Mouse (Mus musculus) forebrain, embryonic 11.5 days (tissue): ENCODE measurements around the gene Mosmo. TPM values are rescaled to one million over a fixed set of nuclear protein-coding genes. Genes with fewer than 3 reads are reported as not detected.

Source experiments
- ATAC-seq: fragments of 200-750 bp; cut with Nextera tagmentation; replicated peaks from 2 replicates; pipeline ENCODE4 v1.8.0; 2017; ENCODE audit warnings: moderate TSS enrichment; ENCODE audit not compliant: low FRiP score
- DNase-seq: peaks from one replicate; pipeline ENCODE4 v3.0.0-alpha.2; 2017; ENCODE audit warnings: low spot score
- H3K27ac ChIP-seq: fragments of 300-500 bp; sonication (generic); 2 replicates; pipeline ENCODE4 v1.5.1; 2014; ENCODE audit warnings: low read depth, low read length
- H3K27me3 ChIP-seq: fragments of 300-500 bp; sonication (generic); 2 replicates; pipeline ENCODE4 v1.6.1; 2014; ENCODE audit warnings: mild to moderate bottlenecking, low read length, mixed read lengths; ENCODE audit not compliant: control insufficient read depth, insufficient read depth
- H3K36me3 ChIP-seq: fragments of 300-500 bp; sonication (generic); 2 replicates; pipeline ENCODE4 v1.6.1; 2014; ENCODE audit warnings: mild to moderate bottlenecking, low read length, moderate library complexity, mixed read lengths; ENCODE audit not compliant: control insufficient read depth, insufficient read depth
- H3K4me1 ChIP-seq: fragments of 300-500 bp; sonication (generic); replicated peaks from 2 replicates; pipeline ENCODE4 v1.6.1; 2014; ENCODE audit warnings: low read length, mixed read lengths; ENCODE audit not compliant: control insufficient read depth, insufficient read depth
- H3K4me2 ChIP-seq: fragments of 300-500 bp; sonication (generic); 2 replicates; pipeline ENCODE4 v1.6.1; 2014; ENCODE audit warnings: low read depth, mild to moderate bottlenecking, low read length, moderate library complexity, mixed read lengths; ENCODE audit not compliant: severe bottlenecking
- H3K4me3 ChIP-seq: fragments of 300-500 bp; sonication (generic); 2 replicates; pipeline ENCODE4 v1.5.1; 2014; ENCODE audit warnings: low read depth, low read length
- H3K9ac ChIP-seq: fragments of 300-500 bp; sonication (generic); 2 replicates; pipeline ENCODE4 v1.6.1; 2014; ENCODE audit warnings: low read length
- H3K9me3 ChIP-seq: fragments of 300-500 bp; sonication (generic); 2 replicates; pipeline ENCODE4 v1.6.1; 2016; ENCODE audit warnings: low read length, mixed read lengths; ENCODE audit not compliant: control insufficient read depth
- WGBS: fragments of 180-500 bp; shearing (Covaris S2); extraction: QIAGEN DNeasy Blood & Tissue Kit; methylation state at CpG from one replicate; pipeline ENCODE4 v1.1.7; 2014; 5-methylcytosine and 5-hydroxymethylcytosine counted together
- polyA plus RNA-seq: library from polyadenylated mRNA; unstranded; fragments of >200 nt; fragmentation: Nextera tagmentation; extraction: Ambion mirVana; gene quantifications from 2 replicates; pipeline ENCODE4 v1.2.1, GENCODE M21; 2014

Gene Mosmo
- polyA plus RNA-seq, 1 experiment from 2014 or later, result 16.6 TPM

- Histone ChIP-seq H3K9me3 (no peaks in the 10 kb centered on the region), H3K36me3 (no peaks in the 10 kb centered on the region), H3K27ac (no peak within 1 kb of the TSS), H3K4me2 (no peak within 1 kb of the TSS), H3K4me1 (peaks cover 4% of the 10 kb centered on the region; the same call in 1 of the 2 replicates), H3K4me3 (no peak within 1 kb of the TSS), H3K9ac (no peak within 1 kb of the TSS), H3K27me3 (no peaks in the 10 kb centered on the region)
- 84% methylated on average over 6 of the region's 6 CpGs for WGBS
- ATAC-seq (no peak), DNase-seq (no peak)
These were observed 61.6 kb downstream of the Mosmo start, which contains the start of gene Vwa3a for GRCm38 (mm10) chr7:120739018-120739417. Gene Vwa3a, plus strand, starts transcription at chr7:120739318.

- WGBS, result 18% methylated on average over 5 of the region's 5 CpGs
- ATAC-seq (no peak), DNase-seq (no peak)
- Histone ChIP-seq H3K9me3 (no peaks in the 10 kb centered on the region), H3K4me1 (peaks cover 4% of the 10 kb centered on the region; the same call in 1 of the 2 replicates), H3K27me3 (no peaks in the 10 kb centered on the region), H3K36me3 (no peaks in the 10 kb centered on the region), H3K4me3 (no peak overlapping the region), H3K4me2 (no peak overlapping the region), H3K27ac (no peak overlapping the region), H3K9ac (no peak overlapping the region)
These were observed 62.2 kb downstream of the Mosmo start for GRCm38 (mm10) chr7:120739558-120740101.

GRCm38 (mm10) chr7:120743366-120744351 is 66.2 kb downstream of the Mosmo start:
- Histone ChIP-seq H3K36me3 (no peaks in the 10 kb centered on the region), H3K9ac (no peak overlapping the region), H3K27me3 (no peaks in the 10 kb centered on the region), H3K27ac (no peak overlapping the region), H3K4me2 (no peak overlapping the region), H3K4me1 (peaks cover 4% of the 10 kb centered on the region; the same call in 1 of the 2 replicates), H3K4me3 (no peak overlapping the region), H3K9me3 (no peaks in the 10 kb centered on the region)
- ATAC-seq, result peak; percentile 87
- DNase-seq, result peak; percentile 50
- WGBS, result 64% methylated on average over 14 of the region's 14 CpGs

- DNase-seq (peak; percentile 46), ATAC-seq (no peak)
- Histone ChIP-seq H3K9ac (no peak overlapping the region), H3K36me3 (no peaks in the 10 kb centered on the region), H3K9me3 (no peaks in the 10 kb centered on the region), H3K4me3 (no peak overlapping the region), H3K27ac (no peak overlapping the region), H3K4me1 (peaks cover 4% of the 10 kb centered on the region; the same call in 1 of the 2 replicates), H3K27me3 (no peaks in the 10 kb centered on the region), H3K4me2 (no peak overlapping the region)
- 87% methylated on average over 6 of the region's 6 CpGs for WGBS
These were observed 67.2 kb downstream of the Mosmo start for GRCm38 (mm10) chr7:120744606-120745005.

- 85% methylated on average over 3 of the region's 3 CpGs for WGBS
- no peaks in the 10 kb centered on the region for H3K9me3 ChIP-seq
- DNase-seq, result no peak
- H3K36me3 ChIP-seq, result no peaks in the 10 kb centered on the region
- H3K27ac ChIP-seq, result no peak overlapping the region
- H3K4me2 ChIP-seq, result no peak overlapping the region
- H3K9ac ChIP-seq, result no peak overlapping the region
- ATAC-seq, result no peak
- 0 out of 2 replicates have a peak, but pooled peaks cover 2% of the 10 kb centered on the region for H3K4me1 ChIP-seq
- H3K4me3 ChIP-seq, result no peak overlapping the region
- no peaks in the 10 kb centered on the region for H3K27me3 ChIP-seq
These were observed 68.6 kb downstream of the Mosmo start for GRCm38 (mm10) chr7:120746029-120746428.

GRCm38 (mm10) chr7:120746821-120747220 is 69.4 kb downstream of the Mosmo start:
- H3K4me2 ChIP-seq, result no peak overlapping the region
- no peak overlapping the region for H3K27ac ChIP-seq
- 0 out of 2 replicates have a peak, but pooled peaks cover 2% of the 10 kb centered on the region for H3K4me1 ChIP-seq
- no peak for ATAC-seq
- peak; percentile 28 for DNase-seq
- no peak overlapping the region for H3K9ac ChIP-seq
- H3K4me3 ChIP-seq, result no peak overlapping the region
- H3K27me3 ChIP-seq, result no peaks in the 10 kb centered on the region
- H3K36me3 ChIP-seq, result no peaks in the 10 kb centered on the region
- WGBS, result 88% methylated on average over 5 of the region's 5 CpGs
- no peaks in the 10 kb centered on the region for H3K9me3 ChIP-seq

- ATAC-seq (no peak), DNase-seq (peak; percentile 32)
- Histone ChIP-seq H3K27ac (no peak overlapping the region), H3K4me1 (0 out of 2 replicates have a peak, but pooled peaks cover 2% of the 10 kb centered on the region), H3K9me3 (no peaks in the 10 kb centered on the region), H3K27me3 (no peaks in the 10 kb centered on the region), H3K4me3 (no peak overlapping the region), H3K4me2 (no peak overlapping the region), H3K9ac (no peak overlapping the region), H3K36me3 (no peaks in the 10 kb centered on the region)
These were observed 71.1 kb downstream of the Mosmo start for GRCm38 (mm10) chr7:120748478-120748877.

GRCm38 (mm10) chr7:120751330-120751729 is 73.9 kb downstream of the Mosmo start:
- H3K27ac ChIP-seq, result no peak overlapping the region
- H3K27me3 ChIP-seq, result no peaks in the 10 kb centered on the region
- no peaks in the 10 kb centered on the region for H3K9me3 ChIP-seq
- DNase-seq (peak; percentile 43), ATAC-seq (no peak)
- H3K4me1 ChIP-seq, result no peaks in the 10 kb centered on the region
- H3K9ac ChIP-seq, result no peak overlapping the region
- no peak overlapping the region for H3K4me2 ChIP-seq
- H3K36me3 ChIP-seq, result no peaks in the 10 kb centered on the region
- no peak overlapping the region for H3K4me3 ChIP-seq
